Mouse (Mus musculus): ENCODE measurements around the gene Gm13212.
"Not testable (repeated sequence)": the region's sequence is repeated elsewhere in the genome, so short reads cannot be mapped to it uniquely, and the experiment has no call there.

Gm13212 gene

DNA sequence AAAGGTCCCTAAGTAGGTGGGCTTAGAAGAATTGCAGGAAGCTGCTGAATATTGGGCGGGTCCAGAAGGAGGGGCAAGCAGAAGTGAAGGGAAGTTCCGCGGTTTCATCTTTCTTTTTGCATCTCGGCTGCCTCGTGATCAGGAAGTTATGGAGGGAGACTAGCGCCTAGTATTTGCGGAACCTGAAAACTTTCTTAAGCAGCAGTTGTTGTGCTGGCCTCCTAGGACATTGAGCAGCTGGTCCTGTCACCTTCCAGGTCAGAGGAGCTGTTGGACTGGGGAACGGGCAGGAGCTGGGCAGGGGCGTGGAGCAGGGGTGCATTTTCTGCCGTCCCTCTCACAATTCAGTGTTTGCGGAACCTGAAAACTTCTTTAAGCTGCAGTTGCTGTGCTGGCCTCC, at the start of gene Gm13212:
TSS of gene Gm13212 (plus strand) at position 89 of the 400 bp plus-strand sequence.
- not testable (repeated sequence) for DNase-seq (ENCODE audit: low read depth, low spot score)

DNA sequence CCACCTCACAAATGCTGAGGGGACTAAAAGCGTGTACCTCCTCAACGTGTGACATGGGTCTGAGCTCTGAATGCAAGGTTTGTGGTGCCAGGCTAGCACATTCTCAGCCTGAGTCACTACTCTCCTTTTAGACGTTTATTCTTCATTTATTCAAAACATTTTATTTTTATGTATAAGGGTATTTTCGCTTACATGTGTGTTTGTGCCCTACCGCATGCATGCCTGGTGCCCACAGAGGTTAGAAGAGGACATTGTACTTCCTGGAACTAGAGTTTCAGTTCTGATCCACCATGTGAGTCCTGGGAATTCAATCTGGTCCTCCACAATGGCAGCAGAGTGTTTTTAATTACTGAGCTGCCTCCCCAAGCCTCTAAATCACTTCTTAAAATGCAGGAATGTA, 41.1 kb upstream of the Gm13212 start:
- DNase-seq (ENCODE audit: low read depth, low spot score): not testable (repeated sequence)

DNA sequence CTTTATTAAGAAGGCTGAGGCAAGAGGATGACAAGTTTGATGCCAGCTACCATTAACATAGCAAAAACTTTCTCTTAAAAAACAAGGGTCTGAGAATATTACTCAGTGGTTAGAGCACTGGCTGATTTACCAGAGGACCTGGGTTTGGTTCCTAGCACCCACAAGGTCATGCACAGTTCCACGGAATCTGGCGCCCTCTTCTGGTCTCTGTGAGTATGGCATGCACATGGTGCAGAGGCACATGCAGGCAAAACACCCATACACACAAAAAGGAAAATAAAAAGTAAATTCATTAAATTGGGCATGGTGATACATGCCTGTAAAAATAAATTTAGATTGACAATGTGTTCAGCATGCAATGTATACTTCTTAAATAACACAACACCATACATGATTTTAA, 39.9 kb upstream of the Gm13212 start:
- DNase-seq (ENCODE audit: low read depth, low spot score): not testable (repeated sequence)

DNA sequence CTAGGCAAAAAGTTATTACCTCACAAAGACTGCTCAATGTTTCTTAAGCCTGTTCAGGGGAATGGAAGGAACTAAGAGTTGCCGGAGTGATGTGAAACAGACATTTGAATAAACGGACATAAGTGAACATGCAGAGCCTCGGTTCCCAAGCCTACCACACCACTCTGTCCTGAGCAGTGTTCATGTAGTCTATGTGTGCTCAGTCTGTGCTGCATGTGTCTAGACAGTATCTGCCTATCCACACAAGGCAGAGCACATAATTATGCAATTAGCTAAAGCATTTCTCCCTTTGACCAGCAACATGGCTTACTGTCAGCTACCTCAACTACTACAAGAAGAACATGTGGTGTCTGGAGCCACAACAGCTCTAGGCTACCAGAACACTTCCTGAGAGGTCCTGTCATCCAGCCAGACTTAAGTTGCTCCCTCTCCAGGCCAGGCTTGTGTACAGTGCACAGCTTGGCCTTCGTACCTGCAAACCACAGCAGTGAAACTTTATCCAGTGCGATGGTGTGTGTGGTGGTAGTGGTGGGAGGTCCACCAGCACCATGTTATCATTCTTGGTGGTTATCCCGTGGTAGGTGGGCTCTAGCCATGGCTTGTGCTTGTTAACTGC, 39.1 kb upstream of the Gm13212 start:
- not testable (repeated sequence) for DNase-seq (ENCODE audit: low read depth, low spot score)

DNA sequence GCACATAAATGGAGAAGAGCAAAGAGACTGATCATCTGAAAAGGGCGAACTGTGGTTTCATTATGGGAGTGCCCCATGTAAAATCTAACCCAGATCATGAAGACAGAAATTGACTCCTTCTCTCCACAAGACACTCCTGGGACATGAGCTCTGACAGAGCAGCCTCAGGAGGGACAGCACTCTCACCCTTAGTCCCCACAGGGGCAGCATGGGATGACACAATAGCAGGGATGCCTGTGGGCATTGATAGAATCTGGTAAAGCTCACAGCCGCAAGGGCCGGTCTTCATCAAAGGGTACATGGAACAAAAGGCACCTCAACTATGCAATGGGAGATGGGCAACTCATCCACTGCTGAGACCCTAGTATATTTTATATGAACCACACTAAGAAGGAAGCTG, 38.5 kb upstream of the Gm13212 start:
- not testable (repeated sequence) for DNase-seq (ENCODE audit: low read depth, low spot score)

DNA sequence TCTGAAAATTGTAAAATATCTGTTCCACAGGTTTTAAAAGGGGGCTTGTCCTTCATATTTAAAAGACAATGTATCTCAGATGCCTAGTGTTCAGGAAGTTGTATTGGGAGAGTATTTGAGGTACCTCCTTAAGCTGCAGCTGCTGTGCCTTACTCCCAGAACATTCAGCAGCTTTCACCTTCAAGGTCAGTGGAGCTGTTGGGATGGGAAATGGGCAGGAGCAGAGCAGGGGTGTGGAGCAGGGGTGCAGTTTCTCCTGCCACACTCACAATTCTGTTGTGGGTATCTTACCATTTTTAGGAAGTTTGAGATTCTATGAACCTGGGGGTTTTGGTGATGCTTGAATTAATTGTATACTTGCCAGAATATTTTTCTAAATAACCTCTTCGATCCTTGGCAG, 28.3 kb upstream of the Gm13212 start:
- DNase-seq (ENCODE audit: low read depth, low spot score): no peak

DNA sequence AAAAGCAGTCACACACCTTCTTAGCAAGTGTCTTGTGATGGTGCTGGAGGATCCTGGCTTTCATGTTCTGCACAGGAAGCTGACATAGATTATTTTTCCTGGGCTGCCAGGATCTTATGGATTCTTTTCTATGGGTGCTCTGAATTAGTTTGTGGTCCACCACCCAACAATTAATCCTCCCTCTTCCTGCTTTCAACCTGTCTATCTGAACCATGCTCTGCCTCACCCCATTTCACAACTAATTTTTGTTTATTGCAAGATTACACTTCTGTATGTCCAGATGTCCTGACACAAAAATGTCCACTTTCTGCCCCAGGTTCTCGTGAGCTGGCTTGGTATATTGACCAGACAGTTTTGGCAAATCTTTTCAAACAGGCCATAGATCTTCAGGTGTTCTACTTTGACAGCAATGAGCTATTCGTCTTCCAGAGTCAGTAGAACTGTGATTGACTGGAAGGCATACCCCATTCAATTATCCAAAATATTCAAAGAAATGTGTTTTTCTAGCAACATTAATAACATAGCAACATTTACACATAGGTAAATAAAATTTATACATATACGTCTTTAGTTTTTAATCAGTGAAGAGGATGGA, 25.4 kb upstream of the Gm13212 start:
- DNase-seq (ENCODE audit: low read depth, low spot score): no peak

DNA sequence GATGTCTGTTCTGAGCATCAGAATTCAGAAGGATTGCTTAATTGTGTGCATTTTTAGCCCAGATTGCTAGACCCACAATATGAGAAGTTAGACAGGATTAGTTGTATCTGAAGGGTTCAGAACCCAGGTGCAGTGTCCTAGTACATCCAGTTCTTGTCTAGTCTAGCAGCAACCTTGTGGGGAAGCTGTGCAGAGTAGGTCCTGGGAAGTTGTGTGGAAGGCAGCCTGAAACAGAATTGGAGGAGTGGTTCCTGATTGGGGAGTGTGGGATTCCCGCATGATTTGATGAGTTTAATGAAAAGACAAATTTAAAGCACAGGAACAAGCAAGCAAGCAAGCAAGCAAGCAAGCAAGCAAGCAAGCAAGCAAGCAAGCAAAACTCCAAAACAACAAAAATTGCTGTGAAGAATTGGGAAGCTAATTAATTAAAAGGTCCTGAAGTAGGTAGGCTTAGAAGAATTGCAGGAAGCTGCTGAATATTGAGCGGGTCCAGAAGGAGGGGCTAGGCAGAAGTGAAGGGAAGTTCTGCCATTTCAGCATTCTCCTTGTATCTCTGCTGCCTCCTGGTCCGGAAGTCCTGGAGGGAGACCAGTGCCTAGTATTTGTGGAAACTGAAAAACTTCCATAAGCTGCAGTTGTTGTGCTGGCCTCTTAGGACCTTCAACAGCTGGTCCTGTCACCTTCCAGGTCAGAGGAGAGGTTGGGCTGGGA, 20.7 kb upstream of the Gm13212 start:
- DNase-seq (ENCODE audit: low read depth, low spot score): no peak

DNA sequence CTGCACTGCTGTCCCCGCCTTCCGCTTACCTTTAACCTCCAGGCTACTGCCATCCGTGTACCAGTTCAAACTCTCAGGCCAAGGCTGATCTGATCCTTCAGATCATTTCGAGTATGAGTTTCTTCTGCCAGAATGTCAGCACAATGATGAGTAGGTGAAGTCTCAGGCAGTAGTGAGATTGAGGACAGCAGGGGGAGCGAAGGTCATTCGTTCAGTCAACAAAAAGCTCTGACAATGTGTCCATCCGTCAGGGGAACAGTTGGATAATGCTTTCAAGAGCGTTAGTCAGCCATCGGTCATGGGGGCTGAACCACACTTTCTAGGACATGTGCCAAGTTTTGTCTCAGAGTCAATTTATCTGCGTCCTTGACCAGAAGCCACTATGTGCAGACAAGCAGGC, 14.5 kb upstream of the Gm13212 start:
- DNase-seq (ENCODE audit: low read depth, low spot score): not testable (repeated sequence)

DNA sequence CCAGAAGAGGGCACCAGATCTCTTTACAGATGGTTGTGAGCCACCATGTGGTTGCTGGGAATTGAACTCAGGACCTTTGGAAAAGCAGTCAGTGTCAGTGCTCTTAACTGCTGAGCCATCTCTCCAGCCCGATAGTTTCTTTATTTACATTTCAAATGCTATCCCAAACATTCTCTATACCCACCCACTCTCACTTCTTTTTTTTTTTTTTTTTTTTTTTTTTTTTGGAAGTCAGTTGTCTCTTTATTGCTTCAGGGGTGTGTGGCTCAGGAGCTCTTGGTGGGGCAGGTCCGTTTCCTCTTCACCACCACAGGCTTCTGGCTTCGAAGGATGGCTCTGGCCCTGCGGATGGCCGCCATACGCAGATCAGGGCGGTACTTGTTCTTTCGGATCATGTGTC, 8.3 kb upstream of the Gm13212 start:
- DNase-seq (ENCODE audit: low read depth, low spot score): not testable (repeated sequence)

DNA sequence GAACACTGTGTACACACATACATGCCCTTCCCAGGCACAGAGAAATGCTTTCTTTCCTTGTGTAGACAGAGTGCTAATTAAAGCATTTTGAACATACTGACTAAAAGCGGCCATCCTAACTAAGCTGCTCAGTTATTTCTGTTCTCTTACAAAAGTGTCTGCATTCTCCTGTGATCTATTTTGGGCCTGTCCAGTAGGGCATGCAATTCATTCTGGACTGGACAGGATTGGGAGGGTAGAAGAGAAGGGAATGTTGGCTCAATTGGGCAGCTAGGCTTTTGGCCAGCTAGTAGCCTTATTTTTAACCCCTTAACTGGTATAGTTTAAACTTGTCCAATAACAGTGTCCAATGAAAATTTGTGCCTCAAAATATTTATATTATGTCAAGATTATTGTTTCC, 4.6 kb upstream of the Gm13212 start:
- not testable (repeated sequence) for DNase-seq (ENCODE audit: low read depth, low spot score)

DNA sequence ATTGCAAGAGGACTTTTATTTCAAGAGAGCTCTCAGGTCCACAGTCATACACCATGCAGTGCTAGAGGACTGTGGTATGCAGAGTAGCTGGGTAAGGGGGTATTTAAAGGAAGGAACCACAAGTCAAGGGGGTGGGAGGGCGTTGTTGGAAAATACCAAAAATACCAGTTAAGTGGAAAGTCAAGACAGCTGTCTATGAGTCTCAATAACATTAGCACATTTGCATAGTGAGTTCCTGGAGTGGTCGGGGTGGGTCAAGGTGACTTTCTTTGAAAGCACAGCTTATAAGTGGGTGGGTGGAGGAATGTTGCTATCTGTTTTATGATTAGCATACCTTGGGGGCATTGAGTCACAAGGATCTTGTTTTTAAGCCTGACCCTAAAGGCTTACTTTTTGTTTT, 1.1 kb downstream of the Gm13212 start:
- DNase-seq (ENCODE audit: low read depth, low spot score): not testable (repeated sequence)

DNA sequence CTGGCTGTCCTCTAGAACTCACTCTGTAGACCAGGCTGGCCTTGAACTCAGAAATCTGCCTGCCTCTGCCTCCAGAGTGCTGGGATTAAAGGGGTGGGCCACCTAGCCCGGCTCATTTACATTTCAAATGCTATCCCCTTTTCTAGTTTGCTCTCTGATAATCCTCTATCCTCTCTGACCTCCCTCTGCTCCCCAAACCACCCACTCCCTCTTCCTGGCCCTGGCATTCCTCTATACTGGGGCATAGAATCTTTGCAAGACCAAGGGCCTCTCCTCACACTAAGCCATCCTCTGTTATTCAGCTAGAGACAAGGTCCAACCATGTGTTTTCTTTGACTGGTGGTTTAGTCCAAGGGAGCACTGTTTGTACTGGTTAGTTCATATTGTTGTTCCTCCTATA, 9.2 kb downstream of the Gm13212 start:
- not testable (repeated sequence) for DNase-seq (ENCODE audit: low read depth, low spot score)

DNA sequence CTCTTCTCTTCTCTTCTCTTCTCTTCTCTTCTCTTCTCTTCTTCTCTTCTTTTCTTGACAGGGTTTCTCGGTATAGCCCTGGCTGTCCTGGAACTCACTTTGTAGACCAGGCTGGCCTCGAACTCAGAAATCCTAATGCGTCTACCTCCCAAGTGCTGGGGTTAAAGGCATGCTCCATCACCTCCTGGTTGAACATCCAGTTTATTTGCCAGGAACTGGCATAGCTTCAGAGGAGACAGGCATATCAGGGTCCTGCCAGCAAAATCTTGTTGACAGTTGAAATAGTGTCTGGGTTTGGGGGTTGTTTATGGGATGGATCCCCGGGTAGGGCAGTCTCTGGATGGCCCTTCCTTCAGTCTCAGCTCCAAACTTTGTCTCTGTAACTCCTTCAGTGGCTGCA, 9.8 kb downstream of the Gm13212 start:
- not testable (repeated sequence) for DNase-seq (ENCODE audit: low read depth, low spot score)

DNA sequence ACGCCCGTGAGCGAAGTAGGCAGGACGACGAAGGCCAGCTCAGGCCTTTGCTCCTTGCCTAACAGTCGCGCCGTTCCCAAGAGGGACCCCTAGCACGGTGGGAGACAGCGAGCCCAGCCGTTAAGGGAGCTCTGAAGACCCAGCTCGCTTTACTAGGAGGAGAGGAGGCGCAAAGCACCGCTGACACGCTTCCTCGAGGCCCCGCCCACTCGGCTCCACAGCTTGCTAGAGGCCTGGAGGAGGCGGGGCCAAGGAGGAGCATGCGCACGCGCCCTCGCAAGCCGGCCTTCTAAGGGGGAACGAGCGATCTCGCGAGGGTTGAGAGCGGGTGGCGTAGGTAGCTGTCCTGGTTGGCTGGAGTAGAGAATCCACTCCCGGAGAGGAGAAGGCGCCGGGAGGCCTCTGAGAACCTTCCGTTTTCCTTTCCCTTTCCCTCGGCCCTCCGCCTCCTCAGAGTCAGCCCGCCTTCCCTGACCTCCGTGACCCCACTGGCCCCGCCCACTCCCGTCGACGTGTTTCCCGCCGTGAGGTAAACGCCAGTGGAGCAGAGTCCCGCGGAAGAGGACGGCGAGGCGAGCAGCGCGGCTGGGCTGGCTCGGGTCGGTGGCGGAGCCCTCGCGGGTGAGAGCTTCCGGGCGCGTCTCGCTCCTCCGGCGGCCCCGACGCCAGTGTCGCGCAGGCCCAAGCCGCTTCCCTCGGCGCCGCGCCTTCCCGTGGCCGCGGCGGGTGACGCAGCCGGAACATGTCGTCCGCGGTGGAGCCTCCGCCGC, 55.6 kb downstream of the Gm13212 start:
- not testable (repeated sequence) for DNase-seq (ENCODE audit: low read depth, low spot score)

DNA sequence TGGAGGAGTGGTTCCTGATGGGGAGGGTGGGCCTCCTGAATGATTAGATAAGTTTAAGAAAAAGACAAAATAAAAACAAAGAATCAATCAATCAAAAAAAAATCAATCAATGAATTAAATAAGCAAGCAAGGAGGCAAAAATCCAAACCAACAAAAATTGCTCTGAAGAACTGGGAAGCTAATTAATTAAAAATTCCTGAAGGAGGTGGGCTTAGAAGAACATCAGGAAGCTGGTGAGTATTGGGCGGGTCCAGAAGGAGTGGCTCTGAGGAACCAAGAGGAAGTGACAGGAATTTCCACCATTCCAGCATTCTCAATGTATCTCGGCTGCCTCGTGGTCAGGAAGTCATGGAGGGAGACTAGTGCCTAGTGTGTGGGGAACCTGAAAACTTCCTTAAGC, 85.4 kb downstream of the Gm13212 start, which contains the start of gene Zfp980:
TSS of gene Zfp980 (plus strand) at position 301 of the 400 bp plus-strand sequence.
- not testable (repeated sequence) for DNase-seq (ENCODE audit: low read depth, low spot score)

DNA sequence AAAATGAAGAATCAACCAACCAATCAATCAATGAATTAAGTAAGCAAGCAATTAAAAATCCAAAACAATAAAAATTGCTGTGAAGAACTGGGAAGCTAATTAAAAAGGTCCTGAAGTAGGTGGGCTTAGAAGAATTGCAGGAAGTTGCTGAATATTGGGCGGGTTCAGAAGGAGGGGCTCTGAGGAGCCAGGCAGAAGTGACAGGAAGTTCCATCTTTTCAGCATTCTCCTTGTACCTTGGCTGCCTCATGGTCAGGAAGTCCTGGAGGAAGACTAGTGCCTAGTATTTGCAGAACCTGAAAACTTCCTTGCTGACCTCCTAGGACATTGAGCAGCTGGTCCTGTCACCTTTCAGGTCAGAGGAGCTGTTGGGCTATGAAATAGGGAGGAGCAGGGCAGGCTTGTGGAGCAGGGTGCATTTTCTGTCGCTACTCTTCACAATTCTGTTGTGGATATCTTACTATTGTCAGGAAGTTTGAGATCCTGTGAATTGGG, 89.4 kb downstream of the Gm13212 start:
- DNase-seq (ENCODE audit: low read depth, low spot score): not testable (repeated sequence)

Measured in c-Kit-negative CD71-positive TER-119-positive erythroid progenitor cells, embryonic 14.5 days (primary cell).